In genomic region chr13:38780630-38781010, GRCm38 (mm10) we compare ENCODE assay signal across 19 mouse cellular contexts.
DNase-seq lines count a peak whose midpoint lies in the region; ATAC-seq and TF ChIP-seq lines count a peak whose summit lies in the region.
"Had no signal": no experiment of that assay in that cellular context is flagged by ENCODE, and none has a peak within 500 bp of the region (broad histone marks: within the 10 kb centered on the region; RNA-seq: fewer than 3 reads in every experiment).

No protein-coding gene starts in this region.

- no peak overlapping the region for H3K4me3 ChIP-seq in hindbrain, embryonic 12.5 days
- H3K4me3 ChIP-seq in hindbrain, embryonic 10.5 days = no peak overlapping the region
- no peak overlapping the region for H3K4me3 ChIP-seq in neural tube, embryonic 13.5 days
- no peak overlapping the region for H3K4me3 ChIP-seq in midbrain, embryonic 14.5 days (replicated peaks; ENCODE audit: low read depth, low read length)
- H3K4me3 ChIP-seq in thymus, adult 2 months (ENCODE audit: control insufficient read depth, insufficient read depth, low read length) = no peak overlapping the region
- H3K4me3 ChIP-seq: embryonic facial prominence, embryonic 13.5 days; forebrain, embryonic 12.5 days; heart, adult 2 months; heart, embryonic 15.5 days had no signal

- no peak overlapping the region for H3K4me2 ChIP-seq in hindbrain, embryonic 12.5 days (replicated peaks)
- H3K4me2 ChIP-seq in neural tube, embryonic 13.5 days = no peak overlapping the region
- no peak overlapping the region for H3K4me2 ChIP-seq in midbrain, embryonic 14.5 days (ENCODE audit: low read length)
- H3K4me2 ChIP-seq: embryonic facial prominence, embryonic 13.5 days; forebrain, embryonic 12.5 days; heart, embryonic 11.5 days; heart, embryonic 15.5 days had no signal

- no peak for DNase-seq in hindbrain, embryonic 10.5 days (ENCODE audit: low spot score)
- no peak for DNase-seq in neural tube, embryonic 10.5 days (ENCODE audit: extremely low spot score, low spot score)
- DNase-seq in midbrain, embryonic 14.5 days = peak; percentile 24
- DNase-seq in kidney, adult 8-10 months = no peak
- no peak for DNase-seq in thymus, adult 2 months
- DNase-seq: adrenal gland, postnatal 25 days; cerebellum, adult 18-20 months; cerebellum, adult 9-11 months; cerebellum, postnatal 36 days; gastrocnemius, postnatal 14 days; heart, adult 2 months; heart, postnatal 14 days had no signal

- no peak for TF ChIP-seq CTCF in thymus, adult 2 months (IDR thresholded peaks at IDR 0.05; ENCODE audit: borderline replicate concordance, control insufficient read depth, extremely low read depth, insufficient read depth, low read length, poor library complexity)

- H3K36me3 ChIP-seq in hindbrain, embryonic 12.5 days = no peaks in the 10 kb centered on the region
- no peaks in the 10 kb centered on the region for H3K36me3 ChIP-seq in hindbrain, embryonic 10.5 days
- H3K36me3 ChIP-seq in neural tube, embryonic 13.5 days = no peaks in the 10 kb centered on the region
- H3K36me3 ChIP-seq in midbrain, embryonic 14.5 days (ENCODE audit: control insufficient read depth, insufficient read depth, low read length) = no peaks in the 10 kb centered on the region
- H3K36me3 ChIP-seq in thymus, adult 2 months (ENCODE audit: control insufficient read depth, insufficient read depth, low read length) = no peaks in the 10 kb centered on the region
- H3K36me3 ChIP-seq: embryonic facial prominence, embryonic 13.5 days; forebrain, embryonic 12.5 days; heart, embryonic 15.5 days had no signal

- no peak for TF ChIP-seq POLR2A in thymus, adult 2 months (IDR thresholded peaks at IDR 0.05; ENCODE audit: control insufficient read depth, extremely low read depth, insufficient read depth, low read length, poor library complexity)

- peaks cover 34% of the 10 kb centered on the region for H3K4me1 ChIP-seq in hindbrain, embryonic 12.5 days
- H3K4me1 ChIP-seq in hindbrain, embryonic 10.5 days (replicated peaks) = peaks cover 31% of the 10 kb centered on the region
- H3K4me1 ChIP-seq in neural tube, embryonic 13.5 days (replicated peaks) = peaks cover 28% of the 10 kb centered on the region
- peaks cover 20% of the 10 kb centered on the region for H3K4me1 ChIP-seq in midbrain, embryonic 14.5 days (ENCODE audit: control insufficient read depth, insufficient read depth, low read length)
- H3K4me1 ChIP-seq in thymus, adult 2 months (replicated peaks; ENCODE audit: control insufficient read depth, insufficient read depth, low read length) = no peaks in the 10 kb centered on the region
- H3K4me1 ChIP-seq: heart, embryonic 15.5 days had no signal

- H3K27me3 ChIP-seq in hindbrain, embryonic 12.5 days = no peaks in the 10 kb centered on the region
- H3K27me3 ChIP-seq in hindbrain, embryonic 10.5 days (ENCODE audit: insufficient read depth, poor library complexity, severe bottlenecking) = no peaks in the 10 kb centered on the region
- H3K27me3 ChIP-seq in neural tube, embryonic 13.5 days = no peaks in the 10 kb centered on the region
- H3K27me3 ChIP-seq in midbrain, embryonic 14.5 days (ENCODE audit: control insufficient read depth, insufficient read depth, low read length) = no peaks in the 10 kb centered on the region
- H3K27me3 ChIP-seq in thymus, adult 2 months (ENCODE audit: control insufficient read depth, insufficient read depth, low read length) = no peaks in the 10 kb centered on the region
- H3K27me3 ChIP-seq: embryonic facial prominence, embryonic 13.5 days; forebrain, embryonic 12.5 days; heart, embryonic 15.5 days had no signal

- ATAC-seq in hindbrain, embryonic 12.5 days (ENCODE audit: low FRiP score) = peak; percentile 4; the same call in 1 of the 2 replicates
- ATAC-seq in neural tube, embryonic 13.5 days (ENCODE audit: low read depth) = no peak
- no peak for ATAC-seq in midbrain, embryonic 14.5 days (ENCODE audit: low FRiP score, low TSS enrichment)
- ATAC-seq: forebrain, embryonic 16.5 days had no signal

- 55% methylated on average over 6 of the region's 6 CpGs for WGBS in hindbrain, embryonic 12.5 days
- WGBS in hindbrain, embryonic 10.5 days = 65% methylated on average over 6 of the region's 6 CpGs
- 53% methylated on average over 6 of the region's 6 CpGs for WGBS in neural tube, embryonic 13.5 days
- WGBS in midbrain, embryonic 14.5 days = 22% methylated on average over 6 of the region's 6 CpGs
- WGBS in thymus, adult 2 months = 95% methylated on average over 6 of the region's 6 CpGs

- H3K9me3 ChIP-seq in hindbrain, embryonic 12.5 days (replicated peaks) = no peaks in the 10 kb centered on the region
- no peaks in the 10 kb centered on the region for H3K9me3 ChIP-seq in hindbrain, embryonic 10.5 days
- H3K9me3 ChIP-seq in neural tube, embryonic 13.5 days = no peaks in the 10 kb centered on the region
- H3K9me3 ChIP-seq in midbrain, embryonic 14.5 days (ENCODE audit: control insufficient read depth, low read length) = no peaks in the 10 kb centered on the region
- H3K9me3 ChIP-seq: embryonic facial prominence, embryonic 13.5 days; forebrain, embryonic 12.5 days; heart, embryonic 15.5 days had no signal

- peak overlapping the region; percentile 44 for H3K27ac ChIP-seq in hindbrain, embryonic 12.5 days
- no peak overlapping the region for H3K27ac ChIP-seq in hindbrain, embryonic 10.5 days
- H3K27ac ChIP-seq in neural tube, embryonic 13.5 days (replicated peaks) = 0 out of 2 replicates have a peak overlapping the region, but pooled peaks have one; percentile 33
- 0 out of 2 replicates have a peak overlapping the region, but pooled peaks have one; percentile 55 for H3K27ac ChIP-seq in midbrain, embryonic 14.5 days (replicated peaks; ENCODE audit: low read depth, low read length)
- H3K27ac ChIP-seq in thymus, adult 2 months (ENCODE audit: control insufficient read depth, insufficient read depth, low read length) = no peak overlapping the region
- H3K27ac ChIP-seq: embryonic facial prominence, embryonic 13.5 days; forebrain, embryonic 12.5 days; heart, adult 2 months; heart, embryonic 15.5 days had no signal

- no peak overlapping the region for H3K9ac ChIP-seq in hindbrain, embryonic 12.5 days
- no peak overlapping the region for H3K9ac ChIP-seq in neural tube, embryonic 13.5 days
- no peak overlapping the region for H3K9ac ChIP-seq in midbrain, embryonic 14.5 days (replicated peaks; ENCODE audit: low read length)
- H3K9ac ChIP-seq: embryonic facial prominence, embryonic 13.5 days; forebrain, embryonic 12.5 days; heart, embryonic 15.5 days had no signal

Comparison
In these comparisons a context has a peak if more than half of its experiments do, and no peak if none do; other contexts are left out.
1. H3K27ac ChIP-seq: peak in hindbrain, embryonic 12.5 days (single experiment), neural tube, embryonic 13.5 days (single experiment) and midbrain, embryonic 14.5 days (single experiment); none in hindbrain, embryonic 10.5 days (single experiment) and thymus, adult 2 months (single experiment).